Mouse (Mus musculus) right cerebral cortex, adult 18-20 months (tissue): Measurements from ENCODE around the gene Gm42742.
A peak's percentile ranks its signal among the peaks of the same experiment; 100 is the strongest.

Source experiments
- DNase-seq: peaks from one replicate; pipeline ENCODE4 v3.0.0; 2022; ENCODE audit warnings: mixed read lengths

The Gm42742 gene

DNA sequence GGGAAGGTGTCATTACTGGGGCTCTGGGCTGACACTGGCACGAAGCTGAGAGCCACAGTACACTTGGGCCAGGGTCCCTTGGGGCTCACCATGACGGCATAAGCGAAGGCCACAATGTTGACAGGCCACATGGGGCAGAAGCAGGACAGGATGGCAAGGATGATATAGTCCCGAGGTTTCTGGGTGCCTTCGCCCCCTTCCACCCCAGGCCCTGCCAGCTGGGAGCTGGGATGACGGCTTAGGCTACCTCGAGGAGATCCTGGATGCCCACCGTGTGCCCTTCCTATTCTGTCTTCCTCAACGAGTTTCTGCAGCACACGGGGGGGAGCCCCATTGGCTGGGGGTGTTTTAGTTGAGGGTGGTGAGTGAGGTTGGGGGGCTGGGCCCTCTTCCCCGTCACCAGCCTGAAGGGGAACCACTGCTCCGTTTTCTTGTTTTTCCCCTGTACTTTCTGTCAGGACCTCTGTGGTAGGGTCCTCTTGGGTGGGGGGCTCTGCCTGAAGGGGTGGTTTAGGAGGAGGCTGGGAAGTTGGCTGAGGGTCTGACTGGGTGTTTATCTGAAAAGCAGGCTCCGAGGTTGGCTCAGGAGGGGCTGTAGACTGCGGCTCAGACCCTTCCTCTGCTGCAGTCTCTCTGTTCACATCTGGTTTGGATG lies 1.5 kb downstream of the Gm42742 start:
- no peak for DNase-seq

DNA sequence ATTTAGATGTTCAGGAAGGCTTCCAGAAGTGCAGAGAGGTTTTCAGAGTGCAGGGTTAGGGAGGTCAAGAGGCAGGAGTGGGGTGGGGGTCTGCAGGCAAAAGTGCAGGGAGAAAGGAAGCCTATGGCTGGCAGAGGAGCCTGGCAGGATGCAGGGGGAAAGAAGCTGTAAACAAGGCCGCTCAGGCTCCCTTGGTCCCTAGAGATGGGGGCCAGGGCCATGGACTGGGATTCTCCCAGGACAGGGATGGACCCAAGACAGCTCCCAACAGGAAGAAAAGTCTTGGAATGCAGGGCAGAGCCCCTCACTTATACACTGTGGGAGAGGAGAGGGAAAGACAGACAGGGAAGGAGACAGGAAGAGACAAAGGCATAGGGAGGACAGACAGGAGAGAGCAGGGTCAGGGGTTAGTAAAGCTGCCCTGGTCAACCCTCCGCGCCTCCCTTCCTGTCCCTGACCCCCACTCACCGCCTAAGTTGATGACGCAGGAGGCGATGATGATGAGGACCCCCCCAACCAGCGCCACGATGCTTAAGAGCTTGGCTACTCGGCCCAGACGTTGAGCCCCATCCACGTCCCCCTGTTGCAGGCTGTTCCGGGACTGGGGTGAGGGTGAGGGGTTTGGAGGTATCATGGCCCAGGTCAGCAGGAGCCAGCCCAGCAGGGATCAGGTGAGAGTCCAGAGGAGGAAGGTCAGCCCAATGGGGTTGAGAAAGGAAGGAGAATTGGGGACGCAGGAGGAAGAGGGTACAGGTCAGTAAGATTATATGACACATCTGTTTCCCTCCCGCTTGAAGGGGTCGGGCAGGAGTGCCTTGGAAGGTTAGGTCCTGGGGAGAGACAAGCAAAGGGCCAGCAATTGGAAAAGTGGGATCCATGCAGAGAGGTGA lies 2.2 kb downstream of the Gm42742 start:
- no peak for DNase-seq

GRCm38 (mm10) chr7:127017950-127018345 lies 2.9 kb downstream of the Gm42742 start:
- no peak for DNase-seq

- peak; percentile 97 for DNase-seq
Observed at GRCm38 (mm10) chr7:127016971-127017949, 3.6 kb downstream of the Gm42742 start, which contains the start of gene Pagr1a. Pagr1a (minus strand) TSS chr7:127017352.

GRCm38 (mm10) chr7:127016486-127016938 lies 4.4 kb downstream of the Gm42742 start:
- peak; percentile 71 for DNase-seq

GRCm38 (mm10) chr7:127016481-127016485 lies 4.6 kb downstream of the Gm42742 start, which contains the start of gene Pagr1b:
Pagr1b (minus strand) TSS chr7:127016484.
- no peak for DNase-seq

DNA sequence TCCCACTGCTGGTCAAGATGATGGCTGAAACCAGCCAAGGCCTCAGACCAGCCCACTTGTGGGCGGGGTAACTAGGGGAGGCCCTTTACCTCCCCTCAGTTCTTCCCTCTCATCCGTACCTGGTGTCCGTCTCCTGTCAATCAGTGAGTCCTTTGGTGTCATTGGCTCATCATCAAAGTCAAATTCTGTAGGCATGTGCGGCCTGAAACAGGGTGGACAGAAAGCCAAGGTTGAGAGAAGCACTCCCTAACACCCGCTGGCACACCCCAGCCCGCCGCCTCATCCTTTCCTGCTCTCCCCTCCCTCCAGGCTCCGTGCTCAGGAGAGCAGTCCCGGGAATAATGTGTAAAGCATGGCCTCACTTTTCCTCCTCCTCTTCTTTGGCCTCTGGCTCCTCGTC lies 4.8 kb downstream of the Gm42742 start:
- DNase-seq, result no peak

GRCm38 (mm10) chr7:127014993-127015392 lies 5.9 kb downstream of the Gm42742 start:
- DNase-seq, result no peak

DNA sequence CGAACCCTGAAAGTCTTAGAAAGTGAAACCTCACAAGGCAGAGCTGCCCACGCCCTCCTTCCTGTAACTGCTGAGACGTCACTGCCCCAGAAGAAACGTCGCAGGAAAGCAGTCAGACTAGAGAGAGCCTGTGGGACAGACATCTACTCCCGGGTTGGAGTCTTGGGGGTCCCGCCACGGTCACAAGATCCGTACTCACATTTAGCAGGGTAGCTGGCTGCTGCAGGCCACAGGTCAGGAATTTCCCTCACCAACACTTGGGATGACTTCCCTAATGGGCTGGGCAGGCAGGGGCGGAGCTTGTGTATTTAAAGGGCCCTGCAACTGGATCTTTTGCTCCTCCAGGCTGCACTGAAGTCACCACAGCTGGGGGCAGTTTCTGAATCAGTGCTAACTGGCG lies 6.6 kb downstream of the Gm42742 start, which contains the start of gene Mvp:
Gene Mvp, minus strand, starts transcription at position 302 of the 400 bp plus-strand sequence.
- no peak for DNase-seq

DNA sequence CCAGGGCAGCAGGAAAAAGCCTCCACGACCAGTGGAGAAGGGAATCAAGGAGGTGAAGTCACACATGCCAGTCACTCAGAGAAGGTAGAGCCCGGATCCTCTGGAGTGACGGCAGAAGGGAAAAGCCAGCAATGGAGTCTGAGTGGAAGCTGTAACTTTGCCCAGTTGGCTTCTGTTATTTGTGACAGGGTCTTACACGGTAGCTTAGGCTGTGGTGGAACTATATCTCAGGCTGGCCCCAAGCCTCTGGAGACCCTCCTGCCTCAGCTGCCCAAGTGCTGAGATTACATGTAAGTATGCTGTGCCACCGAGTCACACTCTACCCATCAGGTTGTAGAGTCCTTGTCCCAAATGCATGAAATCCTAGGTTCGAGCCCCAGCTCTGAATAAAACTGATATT lies 7.5 kb downstream of the Gm42742 start:
- no peak for DNase-seq

DNA sequence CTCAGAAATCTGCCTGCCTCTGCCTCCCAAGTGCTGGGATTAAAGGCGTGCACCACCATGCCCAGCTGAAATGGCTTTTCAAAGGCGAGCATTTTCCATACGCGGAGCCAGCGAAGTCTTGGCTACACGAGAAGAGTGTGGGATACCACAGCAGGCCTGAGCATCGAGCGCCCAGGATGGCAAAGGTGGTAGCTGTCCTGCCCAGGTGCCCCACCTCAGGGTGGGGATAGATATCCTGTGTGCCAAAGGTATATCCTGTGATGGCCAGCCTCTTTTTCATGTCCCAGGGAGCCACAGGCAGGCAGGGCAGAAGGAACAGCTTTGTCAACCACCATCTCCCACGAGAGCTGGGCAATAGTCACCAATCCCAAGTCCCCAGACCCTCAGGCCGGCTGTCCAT lies 8.1 kb downstream of the Gm42742 start:
- DNase-seq, result no peak

GRCm38 (mm10) chr7:127012374-127012773 lies 8.5 kb downstream of the Gm42742 start:
- DNase-seq, result no peak

DNA sequence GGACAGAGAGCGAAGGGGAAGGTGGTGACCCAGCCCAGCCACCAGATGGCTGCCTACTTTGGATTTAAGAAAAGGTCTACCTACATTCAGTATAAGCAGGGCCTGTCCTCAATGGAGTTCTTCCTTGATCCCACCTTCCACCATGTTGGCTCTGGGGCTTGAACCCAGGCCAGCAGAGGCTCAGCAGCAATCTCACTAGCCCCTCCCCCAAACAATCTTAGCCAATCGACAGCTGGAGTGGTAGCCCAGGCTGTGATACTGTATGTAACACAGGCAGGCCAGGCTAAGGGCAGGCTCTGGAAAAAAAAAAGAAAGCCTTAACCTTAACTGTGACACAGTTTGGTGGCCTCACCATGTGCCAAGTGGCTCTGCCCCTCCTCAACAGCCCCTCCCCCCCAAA lies 9.2 kb downstream of the Gm42742 start:
- DNase-seq, result no peak

DNA sequence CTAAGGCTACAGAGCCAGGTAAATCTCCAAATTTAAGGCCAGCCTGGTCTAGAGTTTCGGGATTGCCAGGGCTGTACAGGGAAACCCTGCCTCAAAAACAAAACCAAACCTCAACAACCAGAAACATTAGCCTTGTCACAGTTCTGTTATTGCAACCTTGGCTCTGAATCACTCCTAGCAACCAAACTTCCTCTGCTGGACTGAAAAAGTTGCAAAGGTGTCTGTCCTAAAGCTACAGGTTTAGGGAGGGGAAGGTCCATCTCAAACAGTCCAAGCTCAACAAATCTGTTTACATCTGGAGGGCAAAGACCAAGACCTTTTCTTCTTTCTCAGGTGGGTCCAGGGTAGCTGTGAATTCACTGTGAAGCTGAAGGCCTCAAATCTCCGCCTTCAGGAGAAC lies 9.8 kb downstream of the Gm42742 start:
- no peak for DNase-seq

- no peak for DNase-seq
Observed at GRCm38 (mm10) chr7:127009307-127010085, 11.4 kb downstream of the Gm42742 start.

- peak; percentile 88 for DNase-seq
Observed at GRCm38 (mm10) chr7:127008239-127009019, 12.5 kb downstream of the Gm42742 start.

GRCm38 (mm10) chr7:127007313-127008024 lies 13.4 kb downstream of the Gm42742 start:
- DNase-seq, result no peak

DNA sequence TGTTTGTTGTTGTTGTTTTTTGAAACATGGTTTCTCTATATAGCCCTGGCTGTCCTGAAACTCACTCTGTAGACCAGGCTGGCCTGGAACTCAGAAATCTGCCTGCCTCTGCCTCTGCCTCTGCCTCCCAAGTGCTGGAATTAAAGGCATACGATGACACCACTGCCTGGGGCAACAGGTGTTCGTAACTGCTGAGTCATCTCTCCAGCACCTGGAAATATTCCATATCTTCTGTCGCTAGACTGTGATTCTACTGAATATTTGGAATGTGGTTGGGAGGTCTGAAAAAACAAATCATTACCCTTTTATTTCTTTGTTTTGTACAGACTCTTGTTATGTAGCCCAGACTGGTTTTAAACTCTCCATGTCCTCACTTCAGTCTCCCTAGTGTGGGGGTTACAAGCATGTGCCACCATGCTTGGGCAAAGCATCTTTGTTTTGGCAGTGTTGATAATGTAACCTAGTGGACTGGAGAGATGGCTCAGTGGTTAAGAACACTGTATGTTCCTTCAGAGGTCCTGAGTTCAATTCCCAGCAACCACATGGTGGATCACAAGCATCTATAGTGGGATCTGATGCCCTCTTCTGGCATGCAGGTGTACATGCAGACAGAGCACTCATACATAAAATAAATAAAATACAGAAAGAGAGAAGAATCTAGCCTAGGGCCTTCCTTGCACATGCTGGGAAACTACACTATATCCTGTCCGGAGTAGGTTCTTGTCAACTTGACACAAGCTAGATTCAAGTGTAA lies 16.6 kb downstream of the Gm42742 start:
- DNase-seq, result no peak

- no peak for DNase-seq
Observed at GRCm38 (mm10) chr7:127003620-127004019, 17.3 kb downstream of the Gm42742 start.

GRCm38 (mm10) chr7:126999568-126999967 lies 21.3 kb downstream of the Gm42742 start:
- no peak for DNase-seq
